Mouse (Mus musculus) kidney, adult 2 months (tissue): ENCODE measurements around the gene Kiz.

Experiments used
- CTCF ChIP-seq: fragments of 200-500 bp; conservative IDR thresholded peaks from 2 replicates; pipeline ENCODE4 v1.5.1; 2011; ENCODE audit warnings: low read depth, mild to moderate bottlenecking, control low read depth, low read length, moderate library complexity, mixed read lengths; ENCODE audit not compliant: insufficient read depth, insufficient read length
- POLR2A ChIP-seq: fragments of 200-500 bp; IDR thresholded peaks from one replicate; pipeline ENCODE4 v1.6.1; 2011; ENCODE audit warnings: low read depth, low read length, control low read depth

DNA sequence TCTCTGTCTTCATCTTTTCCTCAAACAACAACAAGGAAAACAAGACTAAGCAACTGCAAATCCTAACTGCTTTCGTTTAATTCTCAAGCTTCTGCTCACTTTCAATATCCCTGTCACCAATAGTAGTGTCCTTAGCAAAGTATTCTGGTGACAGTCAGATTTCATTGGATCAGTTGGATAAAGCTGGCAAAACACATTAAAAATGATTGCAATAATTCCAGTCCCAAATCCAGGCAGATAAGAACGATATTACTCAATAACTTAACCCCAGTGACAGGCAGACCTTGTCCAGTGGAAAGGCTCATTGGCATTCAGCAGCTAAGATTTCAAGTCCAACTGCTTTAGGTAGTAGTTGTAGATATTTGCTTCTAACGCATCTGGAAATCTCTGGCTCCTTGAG lies 119.4 kb downstream of the Kiz start:
- no peak for TF ChIP-seq POLR2A
- TF ChIP-seq CTCF = no peak
